Mouse (Mus musculus) liver, embryonic 14.5 days (tissue): ENCODE data around the gene Inpp4b.

Experiments used
- CTCF ChIP-seq: IDR thresholded peaks from 2 replicates; pipeline ENCODE4 v1.5.1; 2016; ENCODE audit warnings: antibody characterized with exemption, low read depth, control low read depth
- EP300 ChIP-seq: IDR thresholded peaks from 2 replicates; pipeline ENCODE4 v1.6.1; 2016; ENCODE audit warnings: antibody characterized with exemption, low read depth

- no peak for TF ChIP-seq EP300
- TF ChIP-seq CTCF, result no peak
Observed at GRCm38 (mm10) chr8:81388953-81389352, 46.6 kb downstream of the Inpp4b start.
